Mouse (Mus musculus) hindbrain, embryonic 12.5 days (tissue): ENCODE data around the gene Dusp8. TPM values are rescaled to one million over a fixed set of nuclear protein-coding genes. Genes with fewer than 3 reads are reported as not detected.

Source experiments
- ATAC-seq: fragments of 200-750 bp; cut with Nextera tagmentation; 2 replicates; pipeline ENCODE4 v1.8.0; 2017; ENCODE audit warnings: moderate TSS enrichment; ENCODE audit not compliant: low FRiP score
- H3K27ac ChIP-seq: fragments of 300-500 bp; sonication (generic); 2 replicates; pipeline ENCODE4 v1.5.1; 2016; ENCODE audit warnings: mild to moderate bottlenecking
- H3K27me3 ChIP-seq: fragments of 300-500 bp; sonication (generic); 2 replicates; pipeline ENCODE4 v1.6.1; 2016; ENCODE audit warnings: mild to moderate bottlenecking
- H3K36me3 ChIP-seq: fragments of 300-500 bp; sonication (generic); 2 replicates; pipeline ENCODE4 v1.6.1; 2016; ENCODE audit warnings: mild to moderate bottlenecking
- H3K4me1 ChIP-seq: fragments of 300-500 bp; sonication (generic); 2 replicates; pipeline ENCODE4 v1.6.1; 2016
- H3K4me2 ChIP-seq: fragments of 300-500 bp; sonication (generic); replicated peaks from 2 replicates; pipeline ENCODE4 v1.6.1; 2016; ENCODE audit warnings: mild to moderate bottlenecking
- H3K4me3 ChIP-seq: fragments of 300-500 bp; sonication (generic); 2 replicates; pipeline ENCODE4 v1.5.1; 2016; ENCODE audit warnings: mild to moderate bottlenecking
- H3K9ac ChIP-seq: fragments of 300-500 bp; sonication (generic); 2 replicates; pipeline ENCODE4 v1.6.1; 2016; ENCODE audit warnings: mild to moderate bottlenecking, moderate library complexity
- H3K9me3 ChIP-seq: fragments of 300-500 bp; sonication (generic); replicated peaks from 2 replicates; pipeline ENCODE4 v1.6.1; 2016; ENCODE audit warnings: mild to moderate bottlenecking
- WGBS: fragments of 180-500 bp; shearing (Covaris S2); methylation state at CpG from one replicate; pipeline ENCODE4 v1.1.7; 2016; 5-methylcytosine and 5-hydroxymethylcytosine counted together
- polyA plus RNA-seq: library from polyadenylated mRNA; unstranded; fragments of >200 nt; fragmentation: Nextera tagmentation; extraction: Ambion mirVana; gene quantifications from 2 replicates; pipeline ENCODE4 v1.2.1, GENCODE M21; 2016

The Dusp8 gene
- polyA plus RNA-seq, 1 experiment from 2014 or later, result 49.1 TPM

DNA sequence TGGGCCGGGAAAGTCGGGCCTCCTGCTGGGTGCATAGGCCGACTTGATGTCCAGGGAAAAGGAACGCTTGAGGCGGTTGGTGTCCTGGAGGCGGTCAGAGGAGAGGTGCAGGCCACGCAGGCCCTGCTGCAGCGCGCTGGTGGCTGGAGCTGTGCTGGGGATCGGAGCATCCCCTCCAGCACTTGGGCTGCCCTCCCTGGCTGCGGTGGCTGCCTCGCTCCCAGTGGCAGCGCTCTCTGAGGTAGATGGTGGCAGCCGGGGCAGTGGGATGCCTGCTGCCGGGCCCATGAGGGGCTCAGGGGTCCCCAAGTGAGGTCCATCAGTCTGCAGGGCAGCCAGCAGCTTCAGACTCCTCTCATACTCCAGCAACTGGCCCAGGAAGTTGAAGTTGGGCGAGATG is 13.0 kb downstream of the Dusp8 start:
- Histone ChIP-seq H3K27me3 (peaks cover 51% of the 10 kb centered on the region), H3K4me3 (peak overlapping the region; percentile 14; the same call in 1 of the 2 replicates)
- 24% methylated on average over 16 of the region's 16 CpGs for WGBS

DNA sequence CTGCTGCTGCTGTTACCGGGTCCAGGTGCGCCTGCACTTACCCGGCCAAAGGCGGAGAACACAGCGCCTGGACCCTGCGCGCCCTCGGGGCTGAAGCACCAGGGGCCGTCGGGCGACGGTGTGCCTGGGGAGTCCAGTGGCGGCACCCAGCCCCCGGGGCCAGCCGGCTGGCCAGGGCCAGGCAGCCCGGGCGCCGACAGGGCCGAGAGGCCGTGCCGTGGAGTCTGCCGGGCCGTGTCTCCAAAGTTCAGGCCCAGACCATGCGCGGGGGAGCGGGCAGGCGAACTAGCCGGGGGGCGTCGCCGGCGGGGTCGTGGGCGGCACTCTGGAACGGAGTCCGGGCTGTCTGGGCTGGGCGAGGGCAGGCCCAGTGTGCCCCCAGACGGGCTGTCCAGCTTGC is 13.5 kb downstream of the Dusp8 start:
- peak overlapping the region; percentile 14 for H3K4me3 ChIP-seq
- H3K9me3 ChIP-seq, result no peaks in the 10 kb centered on the region
- peak overlapping the region; percentile 49; the same call in 1 of the 2 replicates for H3K9ac ChIP-seq
- H3K27me3 ChIP-seq, result peaks cover 51% of the 10 kb centered on the region
- no peak overlapping the region for H3K27ac ChIP-seq
- 5% methylated on average over 35 of the region's 38 CpGs for WGBS
- peaks cover 40% of the 10 kb centered on the region for H3K36me3 ChIP-seq
- peaks cover 17% of the 10 kb centered on the region for H3K4me1 ChIP-seq
- peak overlapping the region; percentile 34 for H3K4me2 ChIP-seq
- no peak for ATAC-seq

More for the DNA sequence above, 13.0 kb downstream of the Dusp8 start:
- H3K27ac ChIP-seq, result no peak overlapping the region
- no peaks in the 10 kb centered on the region for H3K9me3 ChIP-seq
- H3K9ac ChIP-seq, result peak overlapping the region; percentile 49; the same call in 1 of the 2 replicates
- ATAC-seq, result no peak
- peaks cover 40% of the 10 kb centered on the region for H3K36me3 ChIP-seq
- H3K4me1 ChIP-seq, result peaks cover 17% of the 10 kb centered on the region
- peak overlapping the region; percentile 34; the same call in 1 of the 2 replicates for H3K4me2 ChIP-seq

DNA sequence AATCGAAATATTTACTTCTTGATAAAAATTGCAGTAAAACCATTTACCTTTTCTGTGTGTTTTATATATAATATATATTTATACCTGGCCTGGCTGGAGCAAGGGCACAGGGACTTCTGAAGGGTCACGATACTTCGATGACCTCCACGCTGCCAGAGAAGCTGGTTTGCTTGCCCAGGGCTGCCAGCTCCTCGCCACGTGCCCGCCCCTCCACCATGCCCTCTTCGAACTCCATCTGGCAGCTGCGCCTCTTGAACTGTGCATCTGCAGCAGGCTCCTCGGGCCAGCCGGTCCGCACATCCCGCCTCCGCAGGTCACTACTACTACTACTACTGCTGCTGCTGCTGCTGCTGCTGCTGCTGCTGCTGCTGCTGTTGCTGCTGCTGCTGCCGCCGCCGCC is 13.9 kb downstream of the Dusp8 start:
- ATAC-seq, result no peak
- Histone ChIP-seq H3K4me2 (peak overlapping the region; percentile 34), H3K27me3 (peaks cover 51% of the 10 kb centered on the region), H3K4me3 (peak overlapping the region; percentile 14), H3K9me3 (no peaks in the 10 kb centered on the region), H3K27ac (no peak overlapping the region), H3K9ac (no peak overlapping the region; the same call in 1 of the 2 replicates), H3K4me1 (peaks cover 17% of the 10 kb centered on the region), H3K36me3 (peaks cover 37% of the 10 kb centered on the region)
- 32% methylated on average over 17 of the region's 17 CpGs for WGBS

DNA sequence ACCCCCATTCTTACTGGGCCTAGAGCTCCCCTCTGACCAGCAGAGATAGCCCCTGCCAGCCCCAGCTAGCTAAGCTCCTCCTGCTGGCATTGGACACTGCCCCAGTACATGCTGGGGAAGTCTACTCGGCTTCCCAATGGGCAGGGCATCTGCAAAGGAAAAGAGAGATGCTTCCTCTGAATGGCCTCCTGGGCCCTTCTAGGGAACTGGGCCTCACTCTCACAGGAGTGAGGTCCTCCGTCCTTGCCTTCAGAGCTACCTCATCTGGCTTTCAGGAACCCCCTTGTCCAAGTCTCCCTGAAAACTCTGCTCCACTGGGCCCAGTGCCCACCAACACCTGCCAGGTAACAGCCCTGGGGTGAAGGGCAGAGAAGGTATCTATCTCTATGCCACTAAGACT is 14.8 kb downstream of the Dusp8 start:
- no peaks in the 10 kb centered on the region for H3K9me3 ChIP-seq
- H3K4me1 ChIP-seq, result peaks cover 17% of the 10 kb centered on the region
- H3K9ac ChIP-seq, result no peak overlapping the region
- H3K27ac ChIP-seq, result no peak overlapping the region
- peaks cover 51% of the 10 kb centered on the region for H3K27me3 ChIP-seq
- peaks cover 29% of the 10 kb centered on the region for H3K36me3 ChIP-seq
- no peak for ATAC-seq
- H3K4me2 ChIP-seq, result no peak overlapping the region
- H3K4me3 ChIP-seq, result no peak overlapping the region
- 54% methylated on average over 2 of the region's 2 CpGs for WGBS

DNA sequence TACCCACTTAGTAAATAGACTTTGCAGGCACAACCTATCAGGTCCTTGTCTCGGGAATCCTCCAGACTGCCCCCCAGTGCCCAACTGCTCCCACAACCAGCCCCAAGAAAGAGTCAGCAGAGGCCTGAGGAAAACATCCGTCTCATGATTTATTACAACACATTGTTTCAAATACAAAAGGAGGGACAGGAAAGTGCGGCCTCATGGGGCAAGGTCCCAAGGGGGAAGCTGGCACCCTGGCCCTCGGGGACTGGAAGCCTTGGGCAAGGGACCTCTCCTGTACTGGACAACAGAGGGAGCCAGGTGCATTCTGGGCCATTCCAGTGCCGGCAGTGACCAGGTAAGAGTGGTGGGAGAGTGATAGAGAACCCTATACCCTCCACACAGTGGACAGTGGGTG is 16.3 kb downstream of the Dusp8 start:
- no peak for ATAC-seq
- peaks cover 22% of the 10 kb centered on the region for H3K36me3 ChIP-seq
- peaks cover 43% of the 10 kb centered on the region for H3K27me3 ChIP-seq
- no peaks in the 10 kb centered on the region; the same call in 1 of the 2 replicates for H3K9me3 ChIP-seq
- H3K9ac ChIP-seq, result no peak overlapping the region
- no peak overlapping the region for H3K4me2 ChIP-seq
- 53% methylated on average over 5 of the region's 5 CpGs for WGBS
- H3K4me1 ChIP-seq, result peaks cover 17% of the 10 kb centered on the region
- no peak overlapping the region for H3K4me3 ChIP-seq
- H3K27ac ChIP-seq, result no peak overlapping the region

DNA sequence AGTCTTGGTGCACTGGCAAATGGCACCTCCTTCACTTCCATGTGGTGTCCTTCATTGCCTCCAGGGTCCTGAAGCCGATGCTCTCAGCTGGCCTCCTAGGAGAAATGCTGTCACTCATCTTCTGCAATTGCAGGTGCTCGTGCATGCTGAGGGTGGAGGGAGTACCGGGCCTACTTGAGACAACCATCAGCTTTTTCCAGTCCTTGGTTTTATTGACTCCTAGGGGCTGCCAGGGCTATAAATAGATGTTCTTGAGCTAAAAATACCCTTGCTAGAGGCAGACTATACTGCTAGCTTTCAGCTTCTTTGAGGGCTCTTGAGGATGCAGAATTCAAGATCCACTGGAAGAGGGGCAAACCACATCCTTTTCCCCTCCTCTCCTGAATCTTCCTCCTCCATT is 18.5 kb downstream of the Dusp8 start:
- Histone ChIP-seq H3K4me1 (peaks cover 5% of the 10 kb centered on the region), H3K9me3 (no peaks in the 10 kb centered on the region; the same call in 1 of the 2 replicates), H3K36me3 (peaks cover 5% of the 10 kb centered on the region), H3K4me3 (no peak overlapping the region), H3K4me2 (no peak overlapping the region), H3K27me3 (peaks cover 25% of the 10 kb centered on the region), H3K27ac (no peak overlapping the region), H3K9ac (no peak overlapping the region)
- ATAC-seq, result no peak
- WGBS, result 76% methylated on average over 3 of the region's 3 CpGs

DNA sequence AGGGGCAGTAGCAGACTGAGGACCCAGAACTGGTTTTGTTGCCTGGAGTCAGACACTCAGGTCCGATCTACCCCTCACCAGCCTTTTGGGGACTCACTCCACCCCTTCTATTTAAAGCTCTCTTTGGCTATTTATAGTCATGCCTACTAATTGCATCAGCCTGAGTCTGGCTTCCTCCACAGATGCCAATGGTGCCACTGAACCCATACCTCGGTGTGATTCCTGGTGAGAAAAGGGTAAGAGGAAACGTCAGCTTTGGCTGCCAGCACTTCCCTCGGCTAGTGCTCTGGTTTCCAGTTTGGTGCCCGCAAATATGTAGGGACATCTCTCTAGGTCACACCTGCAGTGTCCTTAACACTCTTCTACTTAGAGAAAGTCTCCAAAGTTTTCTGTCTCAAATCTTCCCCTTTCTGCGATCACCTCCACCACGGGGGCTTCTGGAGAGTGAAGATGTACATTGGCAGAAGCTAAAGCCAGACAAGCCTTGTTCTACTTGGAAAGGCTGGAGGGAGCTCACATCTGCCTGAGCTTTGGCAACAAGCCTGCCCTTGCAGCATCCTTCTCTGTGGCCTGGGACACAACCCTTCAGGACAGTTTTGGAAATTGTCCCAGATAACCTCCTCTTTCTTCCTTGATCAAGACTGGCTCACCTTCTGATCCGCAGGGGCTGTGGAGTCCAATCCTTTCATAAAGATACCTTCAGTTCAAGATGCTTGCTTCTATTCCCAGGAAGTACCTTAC is 21.3 kb downstream of the Dusp8 start:
- WGBS, result 74% methylated on average over 8 of the region's 8 CpGs
- Histone ChIP-seq H3K4me2 (no peak overlapping the region), H3K4me3 (no peak overlapping the region), H3K27ac (no peak overlapping the region), H3K4me1 (peaks cover 3% of the 10 kb centered on the region; the same call in 1 of the 2 replicates), H3K9ac (no peak overlapping the region), H3K27me3 (peaks cover 8% of the 10 kb centered on the region; the same call in 1 of the 2 replicates), H3K9me3 (no peaks in the 10 kb centered on the region; the same call in 1 of the 2 replicates), H3K36me3 (0 out of 2 replicates have a peak, but pooled peaks cover 4% of the 10 kb centered on the region)
- no peak for ATAC-seq

DNA sequence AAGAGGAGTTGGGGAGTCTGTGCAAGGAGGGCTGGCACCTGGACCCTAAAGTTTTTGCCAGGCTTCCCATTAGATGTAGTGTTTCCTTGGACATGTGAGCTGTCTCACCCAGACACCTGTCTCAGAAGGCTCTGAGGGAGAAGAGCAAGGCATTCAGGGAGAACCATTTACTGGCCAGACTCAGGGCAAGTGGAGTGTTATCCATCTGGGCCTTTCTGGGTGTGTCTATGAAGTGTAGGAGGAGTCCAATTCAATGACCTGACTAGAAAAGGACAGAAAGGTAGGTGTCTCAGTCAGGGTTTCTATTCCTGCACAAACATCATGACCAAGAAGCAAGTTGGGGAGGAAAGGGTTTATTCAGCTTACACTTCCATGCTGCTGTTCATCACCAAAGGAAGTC is 23.9 kb downstream of the Dusp8 start:
- Histone ChIP-seq H3K4me1 (peaks cover 3% of the 10 kb centered on the region; the same call in 1 of the 2 replicates), H3K9me3 (no peaks in the 10 kb centered on the region; the same call in 1 of the 2 replicates), H3K36me3 (no peaks in the 10 kb centered on the region), H3K9ac (no peak overlapping the region), H3K4me2 (no peak overlapping the region), H3K27me3 (peaks cover 12% of the 10 kb centered on the region), H3K4me3 (no peak overlapping the region), H3K27ac (no peak overlapping the region)
- ATAC-seq, result no peak

DNA sequence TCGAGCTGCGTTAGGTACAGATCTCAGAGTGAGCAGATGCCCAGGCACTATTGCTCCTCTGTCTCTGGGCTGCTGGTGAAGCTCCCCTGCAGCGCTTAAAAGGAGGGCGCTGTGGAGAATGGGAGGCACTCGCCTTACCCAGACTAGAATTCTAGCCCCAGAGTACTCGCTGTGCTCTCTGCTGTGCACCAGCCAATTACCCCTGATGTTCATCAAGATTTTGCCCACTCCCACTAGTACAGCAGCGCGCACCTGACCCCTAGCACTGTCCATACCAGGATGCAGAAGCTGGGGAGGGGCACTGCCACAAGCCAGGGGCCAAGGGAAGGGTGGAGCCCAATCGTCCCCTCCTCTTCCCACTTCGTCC is 24.4 kb downstream of the Dusp8 start:
- peak; percentile 81 for ATAC-seq

DNA sequence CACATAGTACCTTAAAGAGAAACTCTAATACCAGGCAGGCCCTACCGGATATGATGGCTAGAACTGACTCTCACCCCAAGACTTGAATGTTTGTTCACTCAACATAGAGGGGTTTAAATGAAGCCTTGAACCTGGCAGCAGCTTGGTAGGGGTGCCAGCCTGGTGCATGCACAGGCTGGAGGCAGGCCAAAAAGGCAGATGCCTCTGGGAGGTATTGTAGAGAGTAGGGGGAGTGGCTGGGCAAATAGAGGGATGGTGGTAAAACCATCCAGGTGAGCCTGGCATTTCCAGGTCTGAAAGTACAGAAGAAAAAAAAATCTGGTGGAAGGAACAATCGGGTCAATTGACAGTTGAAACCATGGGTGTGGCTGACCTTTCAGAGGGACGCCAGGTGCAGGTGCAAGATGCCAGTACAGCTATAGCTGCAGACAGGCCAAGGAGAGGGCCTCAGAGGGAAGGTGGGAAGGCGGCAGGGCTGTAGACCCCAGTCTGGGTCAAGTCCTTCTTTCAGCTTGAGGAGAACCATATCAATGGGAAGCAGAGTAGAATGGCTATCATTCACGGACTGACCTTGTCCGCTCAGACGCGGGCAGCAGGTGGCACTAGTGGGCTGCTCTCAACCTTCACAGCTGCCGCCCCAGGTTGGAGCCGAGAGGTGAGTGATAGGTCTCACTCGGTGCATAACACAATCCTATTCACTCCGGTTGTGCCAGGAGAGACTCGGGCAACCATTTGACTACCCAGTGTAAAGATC is 25.0 kb downstream of the Dusp8 start:
- peak overlapping the region; percentile 36; the same call in 1 of the 2 replicates for H3K9ac ChIP-seq
- no peaks in the 10 kb centered on the region for H3K36me3 ChIP-seq
- H3K27me3 ChIP-seq, result peaks cover 12% of the 10 kb centered on the region
- peak overlapping the region; percentile 45 for H3K4me2 ChIP-seq
- H3K4me3 ChIP-seq, result 0 out of 2 replicates have a peak overlapping the region, but pooled peaks have one; percentile 14
- 14% methylated on average over 13 of the region's 13 CpGs for WGBS
- ATAC-seq, result peak; percentile 83
- H3K4me1 ChIP-seq, result peaks cover 3% of the 10 kb centered on the region; the same call in 1 of the 2 replicates
- no peaks in the 10 kb centered on the region; the same call in 1 of the 2 replicates for H3K9me3 ChIP-seq
- H3K27ac ChIP-seq, result no peak overlapping the region

More for the DNA sequence above, 24.4 kb downstream of the Dusp8 start:
- WGBS, result 8% methylated on average over 8 of the region's 10 CpGs
- H3K4me1 ChIP-seq, result peaks cover 3% of the 10 kb centered on the region; the same call in 1 of the 2 replicates
- no peaks in the 10 kb centered on the region; the same call in 1 of the 2 replicates for H3K9me3 ChIP-seq
- H3K27ac ChIP-seq, result no peak overlapping the region
- peak overlapping the region; percentile 45 for H3K4me2 ChIP-seq
- peak overlapping the region; percentile 36; the same call in 1 of the 2 replicates for H3K9ac ChIP-seq
- no peaks in the 10 kb centered on the region for H3K36me3 ChIP-seq
- peaks cover 12% of the 10 kb centered on the region for H3K27me3 ChIP-seq
- H3K4me3 ChIP-seq, result 0 out of 2 replicates have a peak overlapping the region, but pooled peaks have one; percentile 14

DNA sequence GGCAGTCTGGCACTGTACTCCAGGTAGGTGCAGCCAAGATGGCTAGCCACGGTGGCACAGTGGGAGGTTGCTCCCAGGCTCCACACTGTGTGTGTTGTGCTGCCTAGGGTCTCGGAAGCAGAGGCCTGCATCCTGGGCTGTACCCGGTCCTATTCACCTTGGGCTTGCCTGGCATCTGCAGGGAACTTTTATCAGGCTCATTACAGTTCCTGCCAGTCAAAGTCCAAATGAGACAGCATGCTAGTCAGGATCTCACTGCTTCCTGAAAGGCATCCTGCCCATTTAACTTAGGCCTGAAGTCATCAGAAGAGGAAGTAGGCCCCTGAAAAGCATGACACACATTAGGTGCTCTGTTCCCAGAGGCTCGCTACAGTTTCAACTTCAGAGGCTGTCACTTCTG is 27.2 kb downstream of the Dusp8 start:
- Histone ChIP-seq H3K36me3 (no peaks in the 10 kb centered on the region), H3K27me3 (peaks cover 16% of the 10 kb centered on the region), H3K4me3 (no peak overlapping the region), H3K27ac (no peak overlapping the region), H3K4me2 (no peak overlapping the region), H3K9ac (no peak overlapping the region), H3K4me1 (peaks cover 3% of the 10 kb centered on the region; the same call in 1 of the 2 replicates), H3K9me3 (no peaks in the 10 kb centered on the region)
- ATAC-seq, result no peak
- WGBS, result 71% methylated on average over 4 of the region's 4 CpGs
